Mouse (Mus musculus): ENCODE measurements around the gene Zfr. TPM values are rescaled to one million over a fixed set of nuclear protein-coding genes. Genes with fewer than 3 reads are reported as not detected.
"Not testable (repeated sequence)": the region's sequence is repeated elsewhere in the genome, so short reads cannot be mapped to it uniquely, and the experiment has no call there.

Zfr gene
- polyA plus RNA-seq, 1 experiment from 2014 or later = 154 TPM

DNA sequence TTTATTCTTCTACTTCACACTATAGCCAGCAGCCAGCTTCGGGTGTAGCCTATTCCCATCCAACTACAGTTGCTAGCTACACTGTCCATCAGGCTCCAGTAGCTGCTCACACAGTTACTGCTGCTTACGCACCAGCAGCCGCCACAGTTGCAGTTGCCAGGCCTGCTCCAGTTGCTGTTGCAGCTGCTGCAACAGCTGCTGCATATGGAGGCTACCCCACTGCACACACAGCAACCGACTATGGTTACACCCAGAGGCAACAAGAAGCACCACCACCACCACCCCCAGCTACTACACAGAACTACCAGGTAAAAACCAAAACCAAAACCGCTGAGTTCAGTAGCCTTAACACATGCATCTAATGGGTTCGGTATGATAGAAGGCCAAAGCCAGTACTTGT lies 18.7 kb downstream of the Zfr start:
- no peaks in the 10 kb centered on the region for H3K4me1 ChIP-seq (ENCODE audit: control insufficient read depth, insufficient read depth, low read length)
- no peak for ATAC-seq (ENCODE audit: low FRiP score, low TSS enrichment)
- H3K27ac ChIP-seq (ENCODE audit: low read depth, low read length) = no peak overlapping the region
- no peak overlapping the region for H3K4me2 ChIP-seq (replicated peaks; ENCODE audit: low read depth, low read length)
- 88% methylated on average over 6 of the region's 6 CpGs for WGBS
- no peak overlapping the region for H3K9ac ChIP-seq (ENCODE audit: low read depth, low read length)
- peaks cover 32% of the 10 kb centered on the region for H3K36me3 ChIP-seq (ENCODE audit: control insufficient read depth, insufficient read depth, low read length)
- H3K9me3 ChIP-seq (ENCODE audit: control insufficient read depth, low read length) = no peaks in the 10 kb centered on the region
- no peak overlapping the region for H3K4me3 ChIP-seq (ENCODE audit: low read length)
- no peaks in the 10 kb centered on the region for H3K27me3 ChIP-seq (ENCODE audit: control insufficient read depth, insufficient read depth, low read length)

DNA sequence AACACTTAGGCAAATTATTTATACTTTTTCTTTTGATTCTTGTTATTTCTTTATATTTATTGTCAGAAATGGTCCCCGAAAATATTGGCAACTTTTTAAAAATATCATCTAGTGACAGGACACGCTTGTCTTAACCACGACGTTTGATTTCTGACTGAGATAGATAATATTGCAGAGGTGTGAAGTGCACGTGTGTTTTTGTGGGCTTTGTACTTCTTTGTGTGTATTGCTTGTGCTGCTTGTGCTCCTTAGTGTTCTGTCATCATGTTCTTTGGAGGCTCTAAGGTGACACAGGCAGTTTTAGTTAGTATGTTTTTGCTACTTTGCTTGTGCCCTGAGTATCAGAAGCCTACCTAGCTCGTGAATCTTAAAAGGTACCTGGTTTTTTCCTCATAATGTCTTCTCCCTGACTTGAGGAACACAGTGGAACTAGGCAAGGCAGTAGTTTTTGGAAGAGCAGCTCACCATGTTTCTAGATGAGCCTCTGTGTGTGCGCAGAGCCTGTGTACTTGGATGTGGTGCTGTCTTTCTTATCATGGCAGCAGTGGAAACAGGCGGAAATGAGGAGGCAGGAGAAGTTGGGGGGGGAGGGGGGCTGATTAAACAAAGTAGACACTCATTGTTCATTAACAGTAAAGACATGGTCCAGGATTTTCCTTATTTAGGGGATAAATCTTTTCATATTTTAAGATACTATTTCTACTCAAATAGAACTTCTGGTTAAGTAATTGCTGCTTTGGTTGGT lies 23.5 kb downstream of the Zfr start:
- Histone ChIP-seq H3K9ac (ENCODE audit: low read depth, low read length) (no peak overlapping the region), H3K27me3 (ENCODE audit: control insufficient read depth, insufficient read depth, low read length) (no peaks in the 10 kb centered on the region), H3K4me1 (ENCODE audit: control insufficient read depth, insufficient read depth, low read length) (no peaks in the 10 kb centered on the region), H3K27ac (ENCODE audit: low read depth, low read length) (no peak overlapping the region), H3K36me3 (ENCODE audit: control insufficient read depth, insufficient read depth, low read length) (peaks cover 44% of the 10 kb centered on the region), H3K4me2 (replicated peaks; ENCODE audit: low read depth, low read length) (no peak overlapping the region), H3K4me3 (ENCODE audit: low read length) (no peak overlapping the region), H3K9me3 (ENCODE audit: control insufficient read depth, low read length) (no peaks in the 10 kb centered on the region)
- ATAC-seq (ENCODE audit: low FRiP score, low TSS enrichment) = no peak
- WGBS = 90% methylated on average over 8 of the region's 8 CpGs

- no peak overlapping the region for H3K4me2 ChIP-seq (replicated peaks; ENCODE audit: low read depth, low read length)
- 93% methylated on average over 2 of the region's 2 CpGs for WGBS
- H3K36me3 ChIP-seq (ENCODE audit: control insufficient read depth, insufficient read depth, low read length) = peaks cover 54% of the 10 kb centered on the region
- H3K9me3 ChIP-seq (ENCODE audit: control insufficient read depth, low read length) = no peaks in the 10 kb centered on the region
- no peak overlapping the region for H3K9ac ChIP-seq (ENCODE audit: low read depth, low read length)
- H3K27ac ChIP-seq (ENCODE audit: low read depth, low read length) = no peak overlapping the region
- H3K4me1 ChIP-seq (ENCODE audit: control insufficient read depth, insufficient read depth, low read length) = no peaks in the 10 kb centered on the region
- H3K27me3 ChIP-seq (ENCODE audit: control insufficient read depth, insufficient read depth, low read length) = no peaks in the 10 kb centered on the region
- H3K4me3 ChIP-seq (ENCODE audit: low read length) = no peak overlapping the region
- no peak for ATAC-seq (ENCODE audit: low FRiP score, low TSS enrichment)
Measured at GRCm38 (mm10) chr15:12147423-12147822, 29.8 kb downstream of the Zfr start.

- H3K36me3 ChIP-seq (ENCODE audit: control insufficient read depth, insufficient read depth, low read length) = peaks cover 66% of the 10 kb centered on the region
- H3K4me1 ChIP-seq (ENCODE audit: control insufficient read depth, insufficient read depth, low read length) = no peaks in the 10 kb centered on the region
- no peak overlapping the region for H3K4me3 ChIP-seq (ENCODE audit: low read length)
- H3K4me2 ChIP-seq (replicated peaks; ENCODE audit: low read depth, low read length) = no peak overlapping the region
- 90% methylated on average over 6 of the region's 6 CpGs for WGBS
- H3K27me3 ChIP-seq (ENCODE audit: control insufficient read depth, insufficient read depth, low read length) = no peaks in the 10 kb centered on the region
- no peak for ATAC-seq (ENCODE audit: low FRiP score, low TSS enrichment)
- no peak overlapping the region for H3K27ac ChIP-seq (ENCODE audit: low read depth, low read length)
- H3K9me3 ChIP-seq (ENCODE audit: control insufficient read depth, low read length) = no peaks in the 10 kb centered on the region
- no peak overlapping the region for H3K9ac ChIP-seq (ENCODE audit: low read depth, low read length)
Measured at GRCm38 (mm10) chr15:12149501-12149900, 31.9 kb downstream of the Zfr start.

DNA sequence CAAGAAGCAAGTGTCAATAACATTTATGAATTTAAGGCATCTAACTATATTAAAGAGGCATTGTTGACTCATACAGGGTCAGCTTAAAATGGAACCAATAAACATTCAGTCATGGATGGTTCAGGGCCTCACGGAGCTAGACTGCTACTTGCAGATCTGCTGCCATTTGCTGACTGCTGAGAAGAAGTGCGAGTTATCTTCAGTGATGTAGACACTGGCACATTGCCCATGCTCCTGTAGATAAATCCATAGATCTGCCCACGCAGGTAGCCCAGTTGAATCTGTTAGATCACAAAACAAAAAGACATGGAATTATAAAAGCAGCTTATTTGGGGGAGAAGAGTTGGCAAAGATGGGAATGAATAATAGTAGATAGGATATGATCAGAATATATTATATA lies 36.1 kb downstream of the Zfr start:
- ATAC-seq (ENCODE audit: low FRiP score, low TSS enrichment) = no peak
- Histone ChIP-seq H3K36me3 (ENCODE audit: control insufficient read depth, insufficient read depth, low read length) (peaks cover 80% of the 10 kb centered on the region), H3K4me3 (ENCODE audit: low read length) (no peak overlapping the region), H3K27ac (ENCODE audit: low read depth, low read length) (no peak overlapping the region), H3K9ac (ENCODE audit: low read depth, low read length) (no peak overlapping the region), H3K27me3 (ENCODE audit: control insufficient read depth, insufficient read depth, low read length) (no peaks in the 10 kb centered on the region), H3K4me2 (replicated peaks; ENCODE audit: low read depth, low read length) (no peak overlapping the region), H3K9me3 (ENCODE audit: control insufficient read depth, low read length) (no peaks in the 10 kb centered on the region), H3K4me1 (ENCODE audit: control insufficient read depth, insufficient read depth, low read length) (no peaks in the 10 kb centered on the region)
- 93% methylated on average over 3 of the region's 3 CpGs for WGBS

- H3K27me3 ChIP-seq (ENCODE audit: control insufficient read depth, insufficient read depth, low read length) = no peaks in the 10 kb centered on the region
- WGBS = 78% methylated on average over 5 of the region's 5 CpGs
- no peak overlapping the region for H3K4me2 ChIP-seq (replicated peaks; ENCODE audit: low read depth, low read length)
- H3K27ac ChIP-seq (ENCODE audit: low read depth, low read length) = no peak overlapping the region
- H3K4me1 ChIP-seq (ENCODE audit: control insufficient read depth, insufficient read depth, low read length) = no peaks in the 10 kb centered on the region
- no peak overlapping the region for H3K9ac ChIP-seq (ENCODE audit: low read depth, low read length)
- H3K9me3 ChIP-seq (ENCODE audit: control insufficient read depth, low read length) = no peaks in the 10 kb centered on the region
- ATAC-seq (ENCODE audit: low FRiP score, low TSS enrichment) = 0 out of 2 replicates have a peak, but pooled peaks have one; percentile 12
- H3K4me3 ChIP-seq (ENCODE audit: low read length) = no peak overlapping the region
- peaks cover 71% of the 10 kb centered on the region for H3K36me3 ChIP-seq (ENCODE audit: control insufficient read depth, insufficient read depth, low read length)
Measured at GRCm38 (mm10) chr15:12178126-12178525, 60.5 kb downstream of the Zfr start.

GRCm38 (mm10) chr15:12181181-12181805 lies 63.7 kb downstream of the Zfr start:
- not testable (repeated sequence) for H3K9me3 ChIP-seq (ENCODE audit: control insufficient read depth, low read length)

GRCm38 (mm10) chr15:12193880-12194816 lies 76.5 kb downstream of the Zfr start:
- Histone ChIP-seq H3K4me3 (ENCODE audit: low read length) (peak overlapping the region; percentile 12), H3K27me3 (ENCODE audit: control insufficient read depth, insufficient read depth, low read length) (no peaks in the 10 kb centered on the region), H3K27ac (ENCODE audit: low read depth, low read length) (peak overlapping the region; percentile 79), H3K4me1 (ENCODE audit: control insufficient read depth, insufficient read depth, low read length) (peaks cover 21% of the 10 kb centered on the region), H3K9ac (ENCODE audit: low read depth, low read length) (no peak overlapping the region; the same call in 1 of the 2 replicates), H3K9me3 (ENCODE audit: control insufficient read depth, low read length) (no peaks in the 10 kb centered on the region), H3K36me3 (ENCODE audit: control insufficient read depth, insufficient read depth, low read length) (peaks cover 9% of the 10 kb centered on the region; the same call in 1 of the 2 replicates), H3K4me2 (replicated peaks; ENCODE audit: low read depth, low read length) (peak overlapping the region; percentile 30)
- WGBS = 24% methylated on average over 25 of the region's 25 CpGs
- peak; percentile 77 for ATAC-seq (ENCODE audit: low FRiP score, low TSS enrichment)

More at GRCm38 (mm10) chr15:12181181-12181805, 63.7 kb downstream of the Zfr start:
- H3K4me1 ChIP-seq (ENCODE audit: control insufficient read depth, insufficient read depth, low read length); H3K9ac ChIP-seq (ENCODE audit: low read depth, low read length); H3K4me3 ChIP-seq (ENCODE audit: low read length); H3K27me3 ChIP-seq (ENCODE audit: control insufficient read depth, insufficient read depth, low read length); H3K27ac ChIP-seq (ENCODE audit: low read depth, low read length); H3K4me2 ChIP-seq (replicated peaks; ENCODE audit: low read depth, low read length); ATAC-seq (ENCODE audit: low FRiP score, low TSS enrichment): not testable (repeated sequence)
- WGBS = 87% methylated on average over 13 of the region's 13 CpGs
- peaks cover 63% of the 10 kb centered on the region for H3K36me3 ChIP-seq (ENCODE audit: control insufficient read depth, insufficient read depth, low read length)
